Mouse (Mus musculus) embryonic facial prominence, embryonic 10.5 days (tissue): ENCODE data around the gene Usp50. TPM values are rescaled to one million over a fixed set of nuclear protein-coding genes. Genes with fewer than 3 reads are reported as not detected.

Source experiments
- DNase-seq: peaks from one replicate; pipeline ENCODE4 v3.0.0-alpha.2; 2017; ENCODE audit warnings: low spot score
- H3K27ac ChIP-seq: fragments of 300-500 bp; sonication (generic); replicated peaks from 2 replicates; pipeline ENCODE4 v1.5.1; 2016; ENCODE audit warnings: mild to moderate bottlenecking
- H3K27me3 ChIP-seq: fragments of 300-500 bp; sonication (generic); replicated peaks from 2 replicates; pipeline ENCODE4 v1.6.1; 2016; ENCODE audit warnings: low read depth, mild to moderate bottlenecking; ENCODE audit not compliant: poor library complexity, severe bottlenecking
- H3K36me3 ChIP-seq: fragments of 300-500 bp; sonication (generic); replicated peaks from 2 replicates; pipeline ENCODE4 v1.6.1; 2016; ENCODE audit warnings: mild to moderate bottlenecking, moderate library complexity
- H3K4me1 ChIP-seq: fragments of 300-500 bp; sonication (generic); 2 replicates; pipeline ENCODE4 v1.6.1; 2016
- H3K4me3 ChIP-seq: fragments of 300-500 bp; sonication (generic); 2 replicates; pipeline ENCODE4 v1.5.1; 2016; ENCODE audit warnings: mild to moderate bottlenecking, moderate library complexity
- H3K9me3 ChIP-seq: fragments of 300-500 bp; sonication (generic); 2 replicates; pipeline ENCODE4 v1.6.1; 2016; ENCODE audit warnings: mild to moderate bottlenecking
- WGBS: fragments of 180-500 bp; shearing (Covaris S2); methylation state at CpG from one replicate; pipeline ENCODE4 v1.1.7; 2016; 5-methylcytosine and 5-hydroxymethylcytosine counted together
- polyA plus RNA-seq: library from polyadenylated mRNA; unstranded; fragments of >200 nt; fragmentation: Nextera tagmentation; extraction: Ambion mirVana; gene quantifications from 2 replicates; pipeline ENCODE4 v1.2.1, GENCODE M21; 2016

The Usp50 gene
- polyA plus RNA-seq, 1 experiment from 2014 or later = 3.2 TPM

DNA sequence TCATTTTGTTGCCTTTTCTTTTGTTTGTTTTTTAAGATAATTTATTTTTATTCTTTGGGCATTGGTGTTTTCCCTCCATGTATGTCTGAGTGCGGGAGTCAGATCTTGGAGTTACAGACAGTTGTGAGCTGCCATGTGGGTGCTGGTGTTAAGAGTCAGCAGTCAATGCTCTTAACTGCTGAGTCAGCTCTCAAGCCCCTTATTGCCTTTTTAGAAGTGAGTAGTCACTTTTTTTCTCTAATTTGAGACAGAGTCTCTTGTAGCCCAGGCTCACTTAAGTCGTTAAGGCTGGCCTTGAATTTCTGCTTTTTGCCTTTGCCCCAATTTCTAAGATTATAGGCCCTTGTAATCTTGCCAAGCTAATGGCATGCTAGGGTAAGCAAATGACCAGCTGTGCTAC, 52.8 kb downstream of the Usp50 start:
- Histone ChIP-seq H3K27me3 (no peaks in the 10 kb centered on the region), H3K4me1 (no peaks in the 10 kb centered on the region), H3K4me3 (no peak overlapping the region), H3K36me3 (peaks cover 86% of the 10 kb centered on the region), H3K9me3 (no peaks in the 10 kb centered on the region), H3K27ac (no peak overlapping the region)
- no peak for DNase-seq
- WGBS = 89% methylated on average over 2 of the region's 2 CpGs

DNA sequence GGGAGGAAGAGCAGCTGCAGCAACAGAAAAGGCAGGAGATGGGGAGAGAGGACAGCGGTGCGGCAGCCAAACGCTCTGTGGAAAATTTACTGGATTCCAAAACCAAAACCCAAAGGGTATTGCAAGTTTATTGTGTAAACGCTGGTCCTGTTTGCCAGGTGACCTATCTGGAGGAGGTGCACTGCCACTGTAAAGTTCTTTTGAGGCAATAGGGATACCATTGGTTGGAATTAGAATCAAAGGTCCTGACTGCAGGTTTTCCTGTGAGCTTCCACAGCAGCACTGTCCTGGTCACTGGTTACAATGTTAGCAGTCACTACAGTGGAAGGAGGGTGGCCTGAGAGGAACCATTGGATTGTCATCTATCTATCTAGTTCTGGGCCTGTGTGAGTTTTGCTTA, 54.1 kb downstream of the Usp50 start:
- Histone ChIP-seq H3K4me3 (no peak overlapping the region), H3K4me1 (no peaks in the 10 kb centered on the region), H3K9me3 (no peaks in the 10 kb centered on the region), H3K27me3 (no peaks in the 10 kb centered on the region), H3K27ac (no peak overlapping the region), H3K36me3 (peaks cover 78% of the 10 kb centered on the region)
- 96% methylated on average over 4 of the region's 4 CpGs for WGBS
- DNase-seq = no peak

- no peak overlapping the region for H3K4me3 ChIP-seq
- no peak overlapping the region for H3K27ac ChIP-seq
- no peak for DNase-seq
- H3K27me3 ChIP-seq = no peaks in the 10 kb centered on the region
- no peaks in the 10 kb centered on the region for H3K9me3 ChIP-seq
- H3K36me3 ChIP-seq = peaks cover 18% of the 10 kb centered on the region
- peaks cover 8% of the 10 kb centered on the region for H3K4me1 ChIP-seq
Measured at GRCm38 (mm10) chr2:126712950-126713349, 70.3 kb downstream of the Usp50 start.

DNA sequence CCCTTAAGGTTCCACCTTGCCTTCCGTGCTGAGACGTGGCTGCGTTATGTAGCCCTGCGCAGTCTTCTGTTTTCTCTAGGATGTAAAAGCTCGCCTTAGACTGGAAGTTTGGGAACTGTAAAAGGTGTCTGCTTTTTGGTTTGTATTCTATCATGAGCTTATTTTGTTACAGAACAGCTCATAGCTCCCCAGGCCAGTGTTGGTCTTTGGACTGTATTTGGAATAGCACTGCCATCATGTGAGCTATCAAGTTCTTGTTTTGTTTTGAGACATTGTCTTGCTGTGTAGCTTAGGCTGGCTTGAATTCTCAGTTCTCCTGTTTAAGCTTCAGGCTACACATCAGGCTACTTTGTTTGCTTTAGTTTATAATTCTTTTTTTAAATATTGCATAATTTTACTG, 70.7 kb downstream of the Usp50 start:
- Histone ChIP-seq H3K4me3 (no peak overlapping the region), H3K36me3 (peaks cover 17% of the 10 kb centered on the region), H3K4me1 (peaks cover 10% of the 10 kb centered on the region), H3K27me3 (no peaks in the 10 kb centered on the region), H3K9me3 (no peaks in the 10 kb centered on the region), H3K27ac (no peak overlapping the region)
- WGBS = 95% methylated on average over 5 of the region's 5 CpGs
- DNase-seq = no peak

GRCm38 (mm10) chr2:126708361-126708760, 74.9 kb downstream of the Usp50 start:
- no peaks in the 10 kb centered on the region for H3K9me3 ChIP-seq
- peaks cover 3% of the 10 kb centered on the region; the same call in 1 of the 2 replicates for H3K36me3 ChIP-seq
- peaks cover 10% of the 10 kb centered on the region for H3K4me1 ChIP-seq
- no peak for DNase-seq
- WGBS = 89% methylated on average over 4 of the region's 4 CpGs
- H3K27me3 ChIP-seq = peaks cover 7% of the 10 kb centered on the region; the same call in 1 of the 2 replicates
- peak overlapping the region; percentile 94 for H3K4me3 ChIP-seq
- H3K27ac ChIP-seq = no peak overlapping the region

GRCm38 (mm10) chr2:126707438-126707779, 75.9 kb downstream of the Usp50 start:
- H3K27me3 ChIP-seq = peaks cover 7% of the 10 kb centered on the region; the same call in 1 of the 2 replicates
- H3K27ac ChIP-seq = peak overlapping the region; percentile 91
- no peaks in the 10 kb centered on the region for H3K9me3 ChIP-seq
- DNase-seq = no peak
- H3K4me1 ChIP-seq = peaks cover 10% of the 10 kb centered on the region
- peak overlapping the region; percentile 94 for H3K4me3 ChIP-seq
- peaks cover 3% of the 10 kb centered on the region; the same call in 1 of the 2 replicates for H3K36me3 ChIP-seq
- under 1% methylated on average over 23 of the region's 23 CpGs for WGBS

DNA sequence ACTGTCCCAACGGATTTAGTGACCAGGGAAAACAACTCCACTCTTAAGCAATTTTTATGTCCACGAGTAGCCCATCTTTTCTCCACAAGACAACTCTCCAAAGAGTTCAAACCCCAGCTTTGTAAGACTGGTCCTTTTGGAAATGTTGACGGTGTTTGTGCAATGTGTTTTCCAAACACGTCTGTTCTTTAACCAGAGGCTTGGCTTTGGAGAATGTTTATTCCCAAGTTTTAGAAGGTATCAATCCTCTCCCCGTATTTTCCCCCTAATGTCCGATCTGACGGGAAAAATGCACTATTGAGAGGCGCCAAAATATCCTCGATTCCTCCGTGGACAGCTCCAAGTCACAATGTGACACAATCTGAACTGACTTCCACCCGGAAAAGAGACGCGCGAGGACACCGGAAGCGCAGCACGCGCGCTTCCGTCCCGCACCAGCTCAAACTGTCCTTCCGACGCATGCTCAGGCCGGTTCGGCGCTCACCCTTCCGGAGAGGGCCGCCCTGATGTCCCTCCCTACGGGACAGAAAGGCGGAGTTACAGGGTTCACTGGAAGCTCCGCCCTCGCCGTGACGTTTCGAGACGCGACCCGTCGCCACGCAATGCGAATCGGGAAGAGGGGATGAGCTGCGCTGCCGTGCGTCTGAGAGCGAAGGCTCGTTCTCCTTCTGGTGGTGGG, 76.4 kb downstream of the Usp50 start, which contains the start of gene Usp8:
TSS of gene Usp8 (plus strand) at position 570 of the 679 bp plus-strand sequence.
- Histone ChIP-seq H3K4me1 (peaks cover 10% of the 10 kb centered on the region), H3K36me3 (peaks cover 3% of the 10 kb centered on the region; the same call in 1 of the 2 replicates), H3K9me3 (no peaks in the 10 kb centered on the region), H3K27me3 (peaks cover 7% of the 10 kb centered on the region; the same call in 1 of the 2 replicates), H3K4me3 (peak within 1 kb of the TSS; percentile 94), H3K27ac (peak within 1 kb of the TSS; percentile 91)
- 3% methylated on average over 47 of the region's 47 CpGs for WGBS
- peak; percentile 98 for DNase-seq

DNA sequence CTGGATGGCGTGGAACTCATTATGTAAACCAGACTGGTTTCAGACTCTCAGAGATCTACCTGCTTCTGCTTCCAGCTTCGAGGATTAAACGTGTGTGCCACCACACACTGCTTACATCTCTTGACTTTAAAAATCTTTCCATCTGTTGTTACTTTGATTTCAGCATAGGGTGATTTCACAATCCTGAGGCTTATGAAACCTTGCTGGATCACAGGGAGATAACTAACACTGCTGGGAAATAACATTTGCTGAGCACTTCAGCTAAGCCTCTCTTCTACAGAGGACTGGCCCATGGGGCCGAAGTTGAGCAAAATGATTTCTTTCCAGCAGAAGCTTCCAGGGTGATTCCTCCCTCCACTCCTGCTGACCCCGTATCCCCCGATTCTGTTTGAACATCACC, 88.0 kb downstream of the Usp50 start:
- no peak for DNase-seq
- Histone ChIP-seq H3K27ac (no peak overlapping the region), H3K27me3 (no peaks in the 10 kb centered on the region), H3K4me1 (no peaks in the 10 kb centered on the region), H3K36me3 (no peaks in the 10 kb centered on the region), H3K9me3 (no peaks in the 10 kb centered on the region), H3K4me3 (no peak overlapping the region)
- WGBS = 83% methylated on average over 6 of the region's 6 CpGs

DNA sequence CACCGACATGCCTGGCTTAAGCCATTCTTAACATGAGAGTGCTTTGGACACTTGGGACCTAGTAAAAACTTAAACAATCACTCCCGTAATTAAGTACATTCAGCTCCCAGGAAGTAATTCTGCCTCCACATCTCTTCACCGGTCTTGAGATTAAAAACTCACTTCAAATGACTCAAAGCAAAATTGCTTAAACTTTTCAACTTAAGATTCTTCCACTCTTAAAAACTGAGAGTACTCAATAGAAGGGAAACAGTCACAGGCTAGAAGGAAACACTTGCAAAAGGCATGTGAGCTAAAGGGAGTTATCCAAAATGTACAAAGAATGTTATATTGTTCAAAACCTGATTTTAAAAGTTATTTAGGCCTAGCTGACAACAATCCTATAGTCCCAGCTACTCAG, 92.0 kb downstream of the Usp50 start:
- Histone ChIP-seq H3K27me3 (no peaks in the 10 kb centered on the region), H3K36me3 (peaks cover 5% of the 10 kb centered on the region), H3K27ac (no peak overlapping the region), H3K4me3 (no peak overlapping the region), H3K4me1 (no peaks in the 10 kb centered on the region), H3K9me3 (no peaks in the 10 kb centered on the region)
- DNase-seq = no peak
- 78% methylated on average over 3 of the region's 3 CpGs for WGBS

DNA sequence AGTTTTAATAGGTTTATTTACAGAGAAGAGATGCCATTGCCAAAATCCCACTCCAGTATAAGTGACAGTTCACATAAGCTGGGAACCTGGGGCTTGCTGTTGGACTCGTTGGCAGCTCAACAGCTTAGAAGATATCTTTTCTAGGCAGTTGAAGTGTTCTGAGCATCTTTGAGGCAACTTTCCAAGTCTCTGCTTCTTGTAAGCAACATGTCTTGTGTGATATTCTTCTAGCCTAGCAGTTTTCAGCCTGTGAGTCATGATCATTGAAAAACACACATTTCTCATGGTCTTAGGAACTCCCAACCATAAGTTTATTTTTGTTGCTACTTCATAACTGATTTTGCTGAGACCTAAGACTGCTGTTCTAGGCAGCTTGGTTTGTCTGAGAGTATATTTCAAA, 100.3 kb downstream of the Usp50 start:
- WGBS = 90% methylated on average over 1 of the region's 1 CpGs
- Histone ChIP-seq H3K4me1 (no peaks in the 10 kb centered on the region), H3K9me3 (peaks cover 7% of the 10 kb centered on the region; the same call in 1 of the 2 replicates), H3K27ac (no peak overlapping the region), H3K36me3 (peaks cover 72% of the 10 kb centered on the region), H3K27me3 (no peaks in the 10 kb centered on the region), H3K4me3 (no peak overlapping the region)
- no peak for DNase-seq

DNA sequence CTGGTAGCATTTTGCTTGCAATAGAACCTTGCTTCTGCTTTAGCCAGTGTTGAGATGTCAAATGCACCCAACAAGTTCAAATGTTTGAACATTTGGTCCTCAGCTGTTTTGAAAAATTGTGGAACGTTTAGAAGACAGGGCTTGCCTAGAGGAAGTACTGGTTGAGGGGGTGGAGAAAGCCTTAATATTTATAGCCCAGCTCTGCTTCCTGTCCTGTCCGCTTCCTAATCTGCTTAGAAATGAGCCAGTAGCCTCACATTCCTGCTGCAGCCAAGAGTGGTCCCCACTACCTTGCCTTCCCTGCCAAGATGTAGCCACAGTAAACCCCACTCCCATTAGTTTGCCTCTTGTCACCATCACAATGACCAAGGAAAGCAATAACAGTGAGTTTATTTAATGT, 100.9 kb downstream of the Usp50 start:
- Histone ChIP-seq H3K9me3 (peaks cover 7% of the 10 kb centered on the region; the same call in 1 of the 2 replicates), H3K4me1 (no peaks in the 10 kb centered on the region), H3K36me3 (peaks cover 75% of the 10 kb centered on the region), H3K27me3 (no peaks in the 10 kb centered on the region), H3K27ac (no peak overlapping the region), H3K4me3 (no peak overlapping the region)
- 83% methylated on average over 2 of the region's 2 CpGs for WGBS
- no peak for DNase-seq

DNA sequence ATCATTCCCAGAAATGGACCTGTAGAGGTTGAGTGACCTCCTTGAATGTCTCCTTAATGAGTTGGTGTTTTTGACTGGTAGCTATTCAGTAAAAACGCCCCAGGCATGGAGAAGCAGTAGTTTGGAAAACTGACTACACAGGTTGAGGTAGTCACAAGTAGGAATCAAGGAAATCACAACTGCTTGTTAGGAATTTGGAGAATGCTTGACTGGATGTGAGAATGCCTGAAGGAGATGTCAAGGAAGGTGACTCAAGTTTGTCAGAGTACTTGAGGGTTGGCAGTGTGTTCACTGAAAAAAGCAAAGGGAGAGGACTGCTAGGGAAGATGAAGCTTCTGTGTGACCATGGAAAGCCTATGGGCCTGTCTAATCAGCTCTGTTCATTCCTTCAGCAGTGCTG, 105.9 kb downstream of the Usp50 start:
- Histone ChIP-seq H3K4me3 (peak overlapping the region; percentile 96; the same call in 1 of the 2 replicates), H3K36me3 (peaks cover 55% of the 10 kb centered on the region)

DNA sequence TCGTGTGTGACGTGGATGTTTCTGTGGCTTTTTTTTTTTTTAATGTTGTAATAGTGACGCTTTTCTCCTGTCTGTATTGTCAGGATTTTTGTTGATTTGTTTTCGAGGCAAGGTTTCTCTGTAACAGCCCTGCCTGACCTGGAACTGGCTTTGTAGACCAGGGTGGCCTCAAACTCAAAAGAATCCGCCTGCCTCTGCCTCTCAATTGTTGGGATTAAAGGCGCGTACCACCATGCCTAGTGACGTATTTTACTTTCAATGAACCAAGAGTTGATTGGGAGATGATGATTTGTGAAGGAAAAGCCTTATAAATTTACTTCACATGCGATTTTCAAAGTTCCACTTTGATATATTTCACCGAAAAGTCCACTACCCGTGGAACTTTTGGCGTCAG, 107.2 kb downstream of the Usp50 start, which contains the start of gene Gabpb1:
TSS of gene Gabpb1 (minus strand) at position 216 of the 394 bp plus-strand sequence.
- no peak for DNase-seq
- H3K9me3 ChIP-seq = peaks cover 7% of the 10 kb centered on the region; the same call in 1 of the 2 replicates
- H3K4me1 ChIP-seq = peaks cover 25% of the 10 kb centered on the region
- no peaks in the 10 kb centered on the region for H3K27me3 ChIP-seq
- H3K4me3 ChIP-seq = peak within 1 kb of the TSS; percentile 96
- 29% methylated on average over 12 of the region's 12 CpGs for WGBS
- peak within 1 kb of the TSS; percentile 100 for H3K27ac ChIP-seq
- H3K36me3 ChIP-seq = peaks cover 42% of the 10 kb centered on the region

More for the DNA sequence above, 105.9 kb downstream of the Usp50 start:
- H3K27ac ChIP-seq = no peak overlapping the region
- no peaks in the 10 kb centered on the region for H3K27me3 ChIP-seq
- H3K4me1 ChIP-seq = peaks cover 23% of the 10 kb centered on the region
- no peak for DNase-seq
- 96% methylated on average over 1 of the region's 1 CpGs for WGBS
- peaks cover 7% of the 10 kb centered on the region; the same call in 1 of the 2 replicates for H3K9me3 ChIP-seq
